Mouse (Mus musculus): ENCODE results near the gene Tle3.

- TF ChIP-seq CTCF (conservative IDR thresholded peaks at IDR 0.05; ENCODE audit: low read length) (no peak), POU5F1 (IDR thresholded peaks at IDR 0.05; ENCODE audit: borderline replicate concordance, low read length) (no peak), NANOG (IDR thresholded peaks at IDR 0.05; ENCODE audit: borderline replicate concordance, low read length) (no peak)
Observed at GRCm38 (mm10) chr9:61325012-61325411, 47.2 kb upstream of the Tle3 start.
